Mouse (Mus musculus) adrenal gland, postnatal 36 days (tissue): ENCODE measurements at regions not wholly inside any gene's neighbourhood (a gene's known extent, or its start where the extent isn't known, plus 50 kb on each side); places are given as distances from the start of the nearest gene placed in this dataset.

Experiments used
- DNase-seq, 2 experiments: peaks; one replicate each; pipeline ENCODE4 v3.0.0; 2021; ENCODE audit warnings: mixed read lengths in 1 of 2

DNA sequence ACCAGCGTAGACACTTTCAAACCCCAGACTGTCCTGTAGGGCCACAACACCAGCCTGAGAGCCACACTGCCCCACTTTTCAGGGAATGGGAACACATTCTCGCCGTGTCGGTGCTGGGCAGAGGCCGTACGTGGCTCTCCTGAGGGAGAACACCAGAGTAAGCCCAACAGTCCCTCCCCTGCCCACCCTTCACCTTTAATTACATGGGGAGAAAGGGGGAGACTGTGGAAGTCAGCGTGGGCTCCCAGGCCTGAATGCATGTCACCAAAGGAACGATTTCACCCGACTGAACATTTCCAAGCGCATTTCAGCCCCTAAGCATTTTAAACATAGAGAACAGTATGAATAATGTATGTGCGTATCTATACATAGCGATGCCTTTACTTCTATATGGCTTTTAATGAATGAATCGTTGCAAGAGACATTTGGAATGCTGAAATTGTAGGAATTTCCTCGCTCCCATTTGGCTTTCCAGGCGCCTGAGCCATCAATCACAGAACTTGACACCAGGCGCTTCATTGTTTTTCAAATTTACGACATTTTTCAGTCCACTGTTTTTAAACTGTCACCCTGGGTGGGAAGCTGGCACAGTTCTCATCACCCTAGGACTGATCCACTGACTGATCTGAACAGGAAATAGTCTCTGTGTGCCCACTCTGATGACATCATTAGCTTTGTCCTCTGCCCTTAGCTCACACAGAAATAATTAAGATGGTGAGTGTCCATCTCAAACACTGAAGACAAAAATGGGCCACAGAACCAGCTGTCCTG lies 152.3 kb downstream of the Atp23 start:
- DNase-seq = no peak

DNA sequence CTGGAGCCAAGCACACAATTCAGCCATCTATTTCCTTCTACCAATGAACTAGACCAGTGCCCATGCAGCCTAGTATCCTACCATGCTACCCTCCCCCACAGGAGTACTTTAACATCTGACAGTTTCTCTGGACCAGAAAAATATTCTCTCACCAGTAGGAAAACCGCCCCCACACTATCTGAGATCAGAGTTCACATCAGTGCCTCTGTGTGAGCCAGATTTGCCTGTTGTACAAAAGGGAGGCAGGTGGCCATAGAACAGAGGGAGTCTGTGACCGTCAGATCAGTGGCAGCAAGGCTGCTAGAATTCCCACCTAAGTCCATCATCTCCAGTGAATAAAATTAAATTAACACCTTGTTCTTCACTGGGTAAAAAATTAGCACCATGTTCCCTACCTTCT lies 166.5 kb downstream of the Atp23 start:
- DNase-seq = no peak

DNA sequence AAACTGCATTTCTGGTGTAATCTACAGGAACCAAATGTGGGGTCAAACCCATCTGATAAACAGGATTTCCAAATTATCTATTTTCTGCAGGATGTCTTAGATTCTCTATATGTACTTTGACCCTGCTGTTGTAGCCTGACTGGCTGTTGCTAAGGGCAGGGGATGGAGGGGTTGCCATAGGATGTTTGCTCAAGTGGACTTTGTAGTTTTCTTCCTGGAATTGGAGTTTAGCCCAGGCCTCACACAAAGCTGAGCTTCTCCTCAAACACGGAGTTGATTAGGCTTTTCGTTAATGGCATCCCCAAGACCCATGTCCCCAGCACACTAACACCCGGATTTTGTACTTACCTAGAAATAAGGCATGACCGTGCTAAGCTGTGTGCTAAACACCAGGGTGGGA lies 173.3 kb downstream of the Atp23 start:
- DNase-seq = no peak

DNA sequence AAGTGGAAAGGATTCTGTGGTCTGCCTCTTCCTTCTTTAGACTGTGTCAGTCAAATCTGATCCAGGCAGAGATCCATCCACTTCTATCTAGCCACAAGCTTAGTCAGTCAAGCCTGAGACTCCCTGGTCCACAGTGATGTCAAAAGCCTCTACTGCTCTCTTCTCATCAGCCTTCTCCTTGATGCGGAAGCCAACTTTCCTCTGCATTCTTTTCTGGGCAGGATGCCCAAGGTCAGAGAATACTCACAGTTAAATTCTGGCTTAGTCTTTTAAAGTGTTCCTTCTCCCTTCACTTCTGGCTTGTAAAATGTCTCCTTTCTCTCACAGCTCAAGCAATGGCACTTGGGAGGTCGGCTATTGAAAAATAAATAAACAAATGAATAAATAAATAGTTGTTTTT lies 183.2 kb downstream of the Atp23 start:
- DNase-seq = peak; percentile 77 to 83

DNA sequence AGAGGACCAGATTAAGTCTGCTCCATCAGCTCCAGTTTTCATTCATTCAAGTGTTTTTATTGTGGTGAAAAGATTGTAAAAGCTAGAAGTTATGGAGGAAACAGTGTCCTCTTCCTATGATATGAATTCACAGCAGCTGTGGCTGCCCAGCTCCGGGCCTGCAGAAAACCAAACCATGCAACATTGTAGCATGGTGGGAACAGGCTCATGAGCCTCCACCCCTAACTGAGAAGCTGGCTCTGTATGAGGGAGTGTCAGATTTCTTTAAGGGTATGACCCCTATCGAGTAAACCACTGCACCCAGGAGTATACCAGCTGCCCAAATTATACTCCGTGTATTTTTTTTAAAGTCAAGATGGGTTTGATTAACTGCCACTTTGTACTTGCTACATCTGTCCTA lies 189.4 kb downstream of the Atp23 start:
- DNase-seq = no peak

DNA sequence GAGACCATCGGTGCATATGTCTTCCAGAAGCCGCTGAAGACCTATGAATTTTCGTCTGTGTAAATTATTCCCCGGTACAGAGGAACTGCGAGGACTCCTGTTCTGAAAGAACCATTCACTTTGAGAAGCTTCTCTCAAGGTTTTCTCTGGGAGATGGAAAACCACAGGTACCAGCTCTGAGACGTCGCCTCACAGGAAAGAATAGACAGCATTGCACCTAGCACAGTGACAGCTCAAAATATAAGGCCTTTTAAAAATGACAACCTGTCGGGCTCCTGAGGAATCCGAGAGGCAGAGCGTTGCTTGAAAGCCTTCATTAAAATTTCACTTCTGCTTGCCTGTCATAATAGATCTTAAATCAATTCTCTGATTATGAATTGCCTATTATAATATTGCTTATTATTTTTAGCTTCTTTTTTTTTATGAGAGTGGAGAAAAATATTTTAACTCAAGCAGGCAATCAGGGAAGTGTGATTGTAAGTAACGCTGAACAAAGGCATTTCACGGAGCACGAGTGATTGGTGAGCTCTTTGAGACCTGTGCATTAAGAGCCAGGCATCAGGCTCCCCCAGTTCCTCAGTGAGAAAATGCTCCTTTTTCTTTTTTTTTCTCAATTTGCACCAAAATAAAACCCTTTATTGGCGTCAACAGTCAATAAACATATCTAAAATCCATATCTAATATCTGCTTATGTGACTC lies 191.8 kb downstream of the Atp23 start:
- DNase-seq = no peak

DNA sequence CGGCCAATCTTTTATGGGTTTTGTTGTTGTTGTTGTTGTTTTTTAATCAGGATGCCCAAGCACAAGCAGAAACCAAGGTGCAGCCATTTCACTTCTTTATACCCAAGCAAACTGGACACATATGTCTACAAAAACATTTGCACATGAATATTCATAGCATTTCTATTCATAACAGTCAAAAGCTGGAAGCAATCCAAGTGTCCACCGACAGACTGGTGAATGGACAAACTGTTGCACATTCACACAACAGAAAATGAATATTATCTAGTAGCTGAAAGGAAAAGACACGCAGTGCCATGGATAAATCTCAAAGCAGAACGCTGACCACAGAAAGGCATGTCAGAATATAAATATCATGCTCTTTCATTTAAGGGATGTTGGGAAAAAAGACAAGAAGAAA lies 192.4 kb downstream of the Atp23 start:
- no peak for DNase-seq

DNA sequence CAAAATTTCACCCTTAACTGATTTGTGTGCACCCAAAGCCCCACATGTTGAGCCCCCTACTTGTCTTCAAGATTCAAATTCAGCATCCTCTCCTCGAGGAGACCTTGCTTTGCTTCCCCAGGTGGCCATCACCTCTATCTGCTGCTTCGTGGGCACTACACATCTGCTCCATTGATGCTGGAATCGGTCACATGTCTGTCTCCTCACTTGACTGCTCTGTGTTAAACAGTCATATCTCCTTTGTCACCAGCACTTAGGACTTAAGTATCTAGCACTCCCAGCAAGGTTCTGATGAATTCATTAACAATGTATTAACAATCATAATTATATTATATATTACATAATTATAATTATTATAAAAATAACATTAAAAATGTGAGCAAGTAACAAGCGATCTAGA lies 192.9 kb downstream of the Atp23 start:
- no peak for DNase-seq

DNA sequence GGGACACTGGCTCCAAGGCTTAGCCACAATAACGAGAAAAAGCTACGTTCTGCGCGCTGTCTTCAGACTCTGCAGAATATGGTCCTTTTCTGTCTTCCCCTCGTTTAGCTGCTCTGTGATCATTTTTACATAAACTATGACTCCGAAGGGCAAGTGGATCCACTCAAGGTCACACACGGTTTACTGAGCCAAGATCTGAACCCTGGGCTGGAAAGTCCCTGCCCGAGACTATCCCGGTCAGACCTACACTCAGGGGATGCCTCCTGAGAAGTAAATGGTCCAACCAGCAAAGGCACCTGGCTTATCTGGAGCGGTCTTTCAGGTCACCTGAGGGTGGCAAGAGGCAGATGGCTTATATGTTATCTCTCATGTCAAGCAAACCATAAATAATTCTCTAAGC lies 204.1 kb downstream of the Atp23 start:
- peak; percentile 44 to 56 for DNase-seq

DNA sequence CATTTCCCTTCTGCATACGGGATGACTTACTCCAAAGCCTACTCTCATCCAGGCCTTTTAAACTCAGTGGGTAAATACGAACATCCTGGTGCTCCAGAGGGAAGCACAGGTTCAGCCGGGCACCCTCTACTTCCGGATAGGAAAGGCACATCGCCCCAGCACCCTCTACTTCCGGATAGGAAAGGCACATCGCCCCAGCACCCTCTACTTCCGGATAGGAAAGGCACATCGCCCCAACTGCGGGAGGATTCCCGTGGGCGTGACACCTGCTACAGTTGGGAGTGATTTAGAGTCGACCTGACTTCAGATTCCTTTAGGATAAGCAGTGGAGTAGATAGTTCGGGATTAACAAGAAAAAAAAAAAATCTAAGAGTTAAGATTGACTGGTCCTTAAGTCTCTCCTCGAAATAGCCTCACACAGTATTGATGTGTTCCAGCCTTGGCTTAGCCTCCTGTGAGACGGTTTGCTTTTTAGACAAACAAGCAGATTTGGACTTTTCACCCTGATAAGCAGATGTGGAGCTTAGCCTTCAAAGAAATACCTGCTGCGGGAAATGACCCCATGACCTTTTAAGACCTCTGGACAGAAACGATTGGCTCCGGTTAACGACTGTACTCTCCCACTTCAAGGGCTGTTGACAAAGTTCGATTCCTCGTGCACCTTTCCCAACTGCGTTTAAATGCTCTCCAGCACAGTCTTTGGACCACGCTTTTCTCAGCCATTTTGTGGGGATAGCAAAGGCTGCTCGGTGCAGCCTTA lies 210.1 kb downstream of the Atp23 start:
- DNase-seq = no peak

DNA sequence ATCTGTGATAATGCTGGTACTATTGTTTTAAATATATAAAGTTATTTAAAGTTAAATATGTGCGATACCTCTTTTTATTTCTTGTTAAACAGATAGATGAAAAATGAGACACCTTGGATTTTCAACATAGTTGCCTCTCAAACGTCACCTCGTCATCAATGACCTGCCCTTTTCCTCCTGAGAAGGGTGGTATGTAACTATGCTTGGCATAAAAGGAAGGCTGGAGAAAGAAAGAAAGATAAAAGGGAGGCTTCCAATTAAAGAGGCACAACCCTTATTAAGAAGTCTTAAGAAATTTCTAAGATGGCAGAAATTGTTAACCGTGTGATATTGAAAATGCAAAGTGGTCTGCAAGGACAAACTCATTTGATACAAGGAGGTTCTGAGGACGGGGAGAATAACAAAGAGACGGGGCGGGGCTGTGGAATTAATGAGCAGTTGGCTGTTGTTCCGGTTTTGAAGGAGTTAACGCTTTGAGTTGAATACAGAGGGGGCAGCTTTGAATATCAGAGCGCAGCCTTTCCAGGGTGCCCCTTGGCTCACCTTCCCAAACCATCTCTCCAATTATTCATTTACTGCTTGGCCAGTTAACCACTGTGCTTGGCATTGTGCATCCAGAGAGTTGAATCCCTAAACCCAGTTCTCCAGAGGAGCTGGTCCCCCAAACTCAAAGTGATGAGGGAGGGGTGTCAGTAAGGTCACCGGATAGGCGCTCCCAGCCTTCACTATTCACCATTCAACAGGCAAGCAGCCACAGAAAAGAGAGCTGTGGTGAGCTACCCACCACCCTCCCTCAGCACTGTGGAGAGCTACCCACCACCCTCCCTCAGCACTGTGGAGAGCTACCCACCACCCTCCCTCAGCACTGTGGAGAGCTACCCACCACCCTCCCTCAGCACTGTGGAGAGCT lies 220.6 kb downstream of the Atp23 start:
- no peak for DNase-seq

DNA sequence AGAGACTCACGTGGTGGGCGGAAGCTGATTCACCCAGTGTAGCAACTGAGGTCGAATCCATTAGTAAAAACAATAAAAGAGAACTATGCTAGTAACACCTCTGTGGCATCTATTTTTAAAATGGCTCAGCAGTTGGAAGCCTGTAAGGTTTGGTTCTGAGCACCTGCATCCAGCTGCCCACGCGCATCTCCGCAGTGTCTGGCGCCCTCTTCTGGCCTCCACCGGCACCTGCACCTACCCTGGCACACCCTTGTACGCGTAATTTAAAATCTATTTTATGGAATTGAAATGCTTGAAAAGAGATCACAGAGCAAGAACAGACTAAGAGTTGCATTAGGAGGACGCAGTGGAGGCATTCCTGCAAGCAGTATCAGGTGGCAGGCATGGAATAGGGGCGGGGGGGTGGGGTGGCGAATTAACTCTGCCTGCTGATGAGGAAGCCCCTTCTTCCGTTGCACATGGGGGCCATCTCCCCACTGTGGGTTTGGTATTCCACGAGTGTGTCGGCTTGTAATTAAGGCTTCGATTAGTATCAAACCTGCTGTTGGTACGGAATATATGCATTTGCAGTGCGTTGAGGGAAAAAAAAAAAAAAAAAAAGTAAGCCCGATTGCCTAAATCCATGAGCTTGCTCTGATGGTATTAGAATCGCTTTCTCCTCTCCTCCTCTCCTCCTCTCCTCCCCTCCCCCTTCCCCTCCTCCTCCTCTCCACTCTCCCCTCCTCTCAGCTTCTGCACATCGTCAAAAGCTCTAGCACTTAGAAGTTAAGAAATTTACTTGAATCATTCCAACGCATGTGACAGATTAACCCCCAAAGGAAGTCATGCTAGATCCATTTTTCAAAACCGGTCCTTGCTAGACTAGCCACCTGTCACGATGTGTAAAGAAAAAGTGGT lies 221.7 kb downstream of the Atp23 start:
- no peak for DNase-seq

DNA sequence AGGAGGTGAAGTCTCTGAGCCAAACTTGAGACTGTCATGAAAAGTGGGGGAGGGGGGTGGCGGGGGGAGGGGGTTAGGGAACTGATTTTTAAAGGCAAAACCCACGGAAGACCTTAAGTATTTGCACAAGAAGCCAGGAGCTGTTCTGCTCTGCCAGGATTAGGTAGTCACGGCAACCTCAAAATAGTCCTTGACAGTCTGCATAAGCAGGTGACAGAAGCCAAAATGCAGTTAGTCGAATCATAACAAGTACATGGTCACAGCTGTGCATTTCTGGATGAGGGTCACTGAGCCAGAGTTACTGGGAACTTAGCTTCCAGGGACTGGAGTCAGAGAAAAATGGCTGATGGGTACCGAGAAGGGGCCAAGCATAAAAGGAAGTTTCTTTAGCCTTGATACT lies 227.7 kb downstream of the Atp23 start:
- no peak for DNase-seq

DNA sequence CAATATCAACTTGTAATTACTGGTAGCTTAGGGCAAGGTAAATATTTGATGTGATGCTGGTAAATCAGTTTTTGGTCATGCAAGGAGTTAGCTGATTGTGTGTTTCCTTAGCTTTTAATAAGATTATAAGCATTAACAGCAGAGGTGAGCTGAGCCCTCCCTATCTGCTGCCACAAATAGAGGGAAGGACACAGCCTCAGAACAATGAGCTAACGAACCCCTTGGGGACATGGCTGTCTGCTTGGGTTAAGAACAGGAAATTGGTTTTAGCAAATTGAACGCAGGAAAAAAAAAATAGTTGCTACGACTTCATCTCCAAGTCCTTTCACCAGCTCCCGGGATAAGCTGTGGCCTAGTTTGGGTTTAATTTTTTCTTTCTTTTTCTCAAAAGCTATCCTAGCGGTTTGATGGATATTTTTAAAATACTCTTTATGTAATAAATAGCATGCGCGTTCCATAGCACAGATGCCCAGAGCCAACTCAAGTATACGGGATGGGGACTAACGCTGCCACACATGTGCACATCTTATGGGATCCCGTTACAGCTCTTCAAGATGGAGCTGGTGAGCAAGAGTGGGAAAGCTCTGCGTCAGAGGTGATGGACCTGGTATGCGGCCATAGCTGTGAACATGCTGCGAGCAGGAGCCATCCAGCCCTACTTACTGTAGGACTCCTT lies 236.6 kb downstream of the Atp23 start:
- no peak for DNase-seq

DNA sequence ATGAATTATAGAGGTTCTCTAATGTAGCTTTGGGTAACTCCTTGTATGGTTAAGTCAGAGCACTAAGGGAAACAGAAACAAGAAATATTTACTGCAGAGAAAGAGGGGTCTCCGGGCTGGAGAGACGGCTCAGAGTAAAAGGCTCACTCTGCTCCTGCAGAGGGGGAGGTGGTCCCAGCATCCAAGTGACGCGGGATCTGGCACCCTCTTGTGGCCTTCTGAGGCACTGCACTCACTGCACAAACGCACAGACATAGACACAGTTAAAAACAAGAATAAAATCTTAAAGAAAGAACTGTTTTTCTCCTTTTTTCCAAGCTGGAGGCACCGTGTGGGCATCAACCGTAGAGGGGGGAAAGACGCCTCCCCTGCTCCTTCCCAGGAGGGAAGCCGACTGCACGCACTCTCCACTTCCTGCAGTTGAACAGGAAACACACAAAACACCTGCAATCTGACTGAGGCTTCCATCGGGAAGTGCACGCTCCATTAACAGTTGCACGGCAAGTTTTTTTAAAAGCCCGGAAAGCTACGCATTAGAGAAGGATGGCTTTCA lies 237.6 kb downstream of the Atp23 start:
- no peak for DNase-seq

DNA sequence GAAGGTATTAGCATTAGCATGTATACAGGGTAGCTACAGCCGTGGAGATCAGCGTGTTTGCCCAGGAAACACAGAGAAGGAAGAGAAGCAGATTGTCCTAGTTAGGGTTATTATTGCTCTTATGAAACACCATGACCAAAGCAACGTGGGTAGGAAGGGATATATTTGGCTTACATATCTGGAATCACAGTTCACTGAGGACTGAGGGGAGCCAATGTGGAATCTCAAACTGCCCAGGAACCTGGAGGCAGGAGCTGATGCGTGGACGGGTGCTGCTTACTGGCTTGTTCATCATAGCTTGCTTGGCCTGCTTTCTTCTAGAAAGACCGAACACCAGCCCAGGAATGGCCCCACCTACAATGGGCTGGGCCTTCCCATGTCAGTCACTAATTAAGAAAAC lies 238.4 kb downstream of the Atp23 start:
- DNase-seq = no peak

DNA sequence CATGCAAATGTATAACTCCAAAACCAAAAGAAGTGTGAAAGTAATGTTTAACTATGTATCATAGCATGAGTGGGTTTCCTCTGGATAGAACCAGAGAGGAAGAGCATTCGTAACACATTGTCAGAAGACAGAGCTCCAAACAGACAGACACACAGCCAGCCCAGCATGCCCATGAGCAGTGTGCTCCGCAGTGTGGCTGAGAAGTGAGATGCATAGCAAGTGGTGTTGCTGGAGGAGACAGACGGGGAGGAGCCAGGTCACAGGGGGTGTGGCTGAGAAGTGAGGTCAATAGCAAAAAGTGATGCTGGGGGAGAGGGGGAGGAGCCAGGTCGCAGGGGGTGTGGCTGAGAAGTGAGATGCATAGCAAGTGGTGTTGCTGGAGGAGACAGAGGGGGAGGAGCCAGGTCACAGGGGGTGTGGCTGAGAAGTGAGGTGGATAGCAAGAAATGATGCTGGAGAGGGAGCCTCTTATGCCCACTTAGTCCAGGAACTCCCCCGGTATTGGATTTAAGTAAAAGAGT lies 240.0 kb downstream of the Atp23 start:
- DNase-seq = no peak

DNA sequence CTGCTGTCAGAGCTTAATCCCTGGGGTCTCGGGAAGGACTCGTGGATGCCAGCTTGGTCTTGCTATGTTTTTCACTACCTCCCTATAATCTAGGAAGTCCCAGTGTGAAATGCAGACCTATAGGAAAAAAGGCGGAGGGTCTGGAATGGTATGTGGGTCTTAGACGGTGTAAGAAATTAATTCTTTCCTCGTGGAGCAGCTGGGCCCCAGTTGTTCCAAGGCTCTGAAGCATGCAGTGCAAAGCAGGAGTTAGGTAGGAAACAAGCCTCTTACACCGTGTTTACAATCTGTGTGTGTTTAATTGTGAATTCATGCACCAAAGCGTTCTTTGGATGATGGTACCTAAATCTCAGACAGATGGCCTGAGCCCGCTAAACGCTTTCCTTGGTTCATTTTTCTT lies 241.1 kb downstream of the Atp23 start:
- DNase-seq = no peak

DNA sequence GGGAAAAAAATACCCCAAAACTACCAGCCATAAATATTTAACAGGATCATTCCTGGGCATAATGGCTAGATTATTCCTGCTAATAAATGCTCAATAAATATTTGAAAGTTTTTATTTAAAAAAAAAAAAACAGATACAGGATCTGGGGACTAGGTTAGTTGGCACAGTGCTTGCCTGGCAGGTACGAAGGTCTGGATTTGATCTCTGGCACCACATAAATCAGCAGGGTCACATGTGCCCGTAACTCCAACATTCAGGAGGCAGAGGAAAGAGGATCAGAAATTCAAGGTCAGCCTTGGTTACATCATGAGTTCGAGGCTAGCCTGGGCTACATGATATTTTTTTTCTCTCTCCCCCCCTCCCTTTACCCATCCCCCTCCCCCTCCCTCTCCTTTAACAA lies 248.5 kb downstream of the Atp23 start:
- DNase-seq = no peak

DNA sequence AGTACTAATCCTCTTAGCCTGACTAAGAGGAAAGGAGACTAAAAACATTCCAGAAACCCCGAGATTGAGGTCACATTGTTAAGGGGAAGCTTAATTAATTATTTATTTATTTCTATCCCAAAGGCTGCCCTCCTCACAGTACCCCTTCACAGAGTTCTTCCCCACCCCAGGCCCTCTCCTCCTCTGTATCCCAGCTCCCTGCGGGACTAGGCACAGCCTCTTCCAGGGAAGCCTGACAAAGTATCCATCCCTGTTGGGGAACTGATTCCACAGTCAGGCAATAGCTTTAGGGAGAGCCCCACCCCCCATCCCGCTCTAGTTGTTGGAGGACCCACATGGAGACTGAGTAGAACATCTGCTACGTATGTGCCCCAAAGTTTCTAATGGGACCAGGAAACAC lies 254.6 kb downstream of the Atp23 start:
- DNase-seq = no peak
